Mouse (Mus musculus) embryonic fibroblast, embryonic 13.5 days (primary cell): ENCODE measurements around the gene Calu.

Source experiments
- CTCF ChIP-seq: IDR thresholded peaks from 2 replicates; pipeline ENCODE4 v1.5.1; 2011; ENCODE audit warnings: mild to moderate bottlenecking, control low read depth, low read length, moderate library complexity, borderline replicate concordance; ENCODE audit not compliant: insufficient read depth
- POLR2A ChIP-seq: IDR thresholded peaks from 2 replicates; pipeline ENCODE4 v1.6.1; 2011; ENCODE audit warnings: low read depth, mild to moderate bottlenecking, control low read depth, low read length, moderate library complexity

DNA sequence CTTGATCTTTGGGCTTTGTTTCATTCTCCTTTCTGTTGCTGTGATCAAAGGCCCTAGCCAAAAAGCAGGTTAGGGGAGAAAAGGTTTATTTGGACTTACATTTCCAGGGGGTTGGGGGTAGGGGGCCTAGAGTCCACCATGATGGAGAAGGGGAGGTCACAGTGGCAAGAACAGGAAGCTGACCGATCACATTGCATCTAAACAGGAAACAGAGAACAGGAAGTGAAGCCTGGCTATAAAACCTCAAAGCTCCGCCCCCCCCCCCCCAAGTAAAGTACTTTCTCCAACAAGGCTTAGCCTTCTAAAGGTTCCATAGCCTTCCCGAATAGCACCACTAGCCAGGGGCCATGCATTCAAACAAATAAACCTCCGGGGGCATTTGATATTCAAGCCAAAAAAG lies 25.1 kb upstream of the Calu start:
- no peak for TF ChIP-seq POLR2A
- TF ChIP-seq CTCF = no peak
